Mouse (Mus musculus) megakaryocyte, embryonic 14.5 days (primary cell): ENCODE results near the gene Cabp1. TPM values are rescaled to one million over a fixed set of nuclear protein-coding genes. Genes with fewer than 3 reads are reported as not detected.

Experiments used
- H3K27me3 ChIP-seq: replicated peaks from 2 replicates; pipeline ENCODE3; 2012; ENCODE audit warnings: inconsistent platforms
- H3K36me3 ChIP-seq: replicated peaks from 2 replicates; pipeline ENCODE3; 2012; ENCODE audit warnings: low read length, inconsistent platforms, mixed read lengths
- H3K4me1 ChIP-seq: 2 replicates; pipeline ENCODE4 v1.6.1; 2012; ENCODE audit warnings: inconsistent platforms
- H3K4me3 ChIP-seq: replicated peaks from 2 replicates; pipeline ENCODE3; 2012; ENCODE audit warnings: moderate library complexity, mild to moderate bottlenecking, inconsistent platforms
- H3K9me3 ChIP-seq: 2 replicates; pipeline ENCODE4 v1.6.1; 2012; ENCODE audit warnings: inconsistent platforms
- FLI1 ChIP-seq: IDR thresholded peaks from 2 replicates; pipeline ENCODE4 v1.6.1; 2012; ENCODE audit warnings: low read length, inconsistent platforms, mixed read lengths
- GATA1 ChIP-seq: IDR thresholded peaks from 3 replicates; pipeline ENCODE4 v1.6.1; 2012; ENCODE audit warnings: mixed read lengths, low read length, inconsistent platforms, borderline replicate concordance
- polyA plus RNA-seq: library from polyadenylated mRNA; stranded (reverse); fragments of >175 nt; gene quantifications from 2 replicates; pipeline ENCODE4 v1.2.3, GENCODE M21; 2012; ENCODE audit warnings: low replicate concordance; ENCODE audit not compliant: insufficient read depth

Cabp1 gene
- polyA plus RNA-seq, 1 experiment, result 1.7 TPM

DNA sequence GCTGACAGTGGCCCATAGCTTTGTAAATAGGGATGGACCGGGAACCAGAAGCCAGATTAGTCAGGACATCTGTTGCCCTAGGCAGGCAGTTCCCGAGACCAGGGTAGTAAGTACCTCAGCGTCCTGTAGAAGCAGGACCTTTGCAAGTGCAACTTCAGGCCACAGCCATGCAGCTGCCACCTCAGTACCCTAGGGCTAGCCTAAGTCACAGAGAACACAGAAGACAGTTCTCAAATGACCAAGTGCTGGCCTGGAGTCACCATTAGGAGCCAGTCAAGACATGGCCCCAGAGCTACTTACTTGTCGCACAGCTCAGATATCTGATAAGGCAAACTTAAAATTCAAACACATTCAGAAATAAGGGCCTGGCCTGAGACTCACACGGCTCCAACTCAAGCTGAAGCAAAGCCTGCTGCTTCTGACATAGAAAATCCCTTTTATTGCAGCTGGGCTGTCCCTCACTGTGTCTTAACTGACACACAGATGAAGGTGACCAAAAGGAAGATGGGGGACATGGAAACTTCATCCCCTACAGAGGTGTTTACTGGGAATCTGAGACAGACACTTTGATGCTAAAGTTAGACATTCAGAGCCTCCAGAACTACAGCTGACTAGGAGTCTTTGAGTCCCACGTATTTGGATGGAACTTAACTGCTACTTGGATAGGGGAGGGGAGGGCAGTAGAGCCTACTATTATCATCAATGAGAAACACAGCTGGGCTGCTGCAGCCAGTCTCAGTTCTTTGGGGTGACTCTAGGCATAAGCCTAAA is 48.0 kb downstream of the Cabp1 start:
- TF ChIP-seq FLI1, result no peak
- TF ChIP-seq GATA1, result no peak
- H3K36me3 ChIP-seq, result peaks cover 95% of the 10 kb centered on the region
- no peak overlapping the region for H3K4me3 ChIP-seq
- peaks cover 12% of the 10 kb centered on the region for H3K9me3 ChIP-seq
- peaks cover 36% of the 10 kb centered on the region for H3K4me1 ChIP-seq
- H3K27me3 ChIP-seq, result no peaks in the 10 kb centered on the region

DNA sequence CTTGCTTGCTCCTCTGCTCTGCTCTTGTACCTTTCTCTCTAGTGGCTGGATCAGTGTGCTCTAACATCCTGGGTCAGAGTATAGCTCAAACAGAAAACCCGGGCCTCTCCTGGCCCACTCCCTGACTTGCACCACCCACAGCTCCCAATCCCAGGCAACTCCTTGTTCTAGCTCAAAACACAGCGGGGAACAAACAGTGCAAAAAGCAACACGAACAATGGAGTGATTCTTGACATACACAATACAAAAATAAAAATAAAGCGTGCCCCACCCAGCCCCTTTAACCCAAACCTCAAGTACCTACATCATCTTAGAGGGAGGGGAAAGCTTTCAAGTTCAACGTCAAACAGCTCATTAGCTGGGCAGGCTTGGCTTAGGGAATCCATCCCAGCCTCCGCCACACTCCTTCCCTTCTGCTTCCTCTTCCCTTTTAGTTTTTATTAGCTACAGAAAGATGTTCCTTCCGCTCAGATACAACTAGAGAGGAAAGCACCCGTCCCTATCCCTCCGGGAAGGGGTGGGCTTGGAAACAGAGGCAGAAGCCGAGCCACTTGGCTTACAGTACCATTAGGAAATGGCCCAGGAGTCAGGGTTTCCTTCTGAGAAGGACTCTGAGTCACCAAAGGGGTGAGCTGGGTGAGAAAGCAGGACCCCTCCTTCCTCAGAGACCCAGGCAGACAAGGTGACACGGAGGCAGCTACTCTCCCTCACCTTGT is 48.8 kb downstream of the Cabp1 start:
- Histone ChIP-seq H3K4me3 (no peak overlapping the region), H3K36me3 (peaks cover 88% of the 10 kb centered on the region), H3K27me3 (no peaks in the 10 kb centered on the region), H3K4me1 (peaks cover 28% of the 10 kb centered on the region), H3K9me3 (peaks cover 11% of the 10 kb centered on the region)
- TF ChIP-seq FLI1 (no peak), GATA1 (no peak)

DNA sequence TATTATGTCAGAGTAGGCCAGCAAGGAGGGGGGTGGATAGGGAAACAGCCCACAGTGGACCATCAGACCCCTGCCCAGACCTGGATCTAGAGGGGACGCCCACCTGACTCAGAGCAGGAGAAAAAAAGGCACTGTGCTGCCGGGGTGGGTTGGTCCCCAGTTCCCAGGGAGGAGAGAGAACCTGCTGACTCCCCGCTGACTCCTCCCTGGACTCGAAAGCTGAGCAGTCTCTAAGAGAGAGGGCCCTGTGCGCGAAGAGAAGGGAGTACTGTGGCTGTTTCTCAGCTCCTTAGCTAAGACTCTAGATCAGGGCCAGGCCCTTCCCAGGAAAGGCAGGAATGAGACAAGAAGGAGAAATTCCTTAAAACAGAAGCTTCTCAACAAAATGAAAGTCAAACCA is 49.7 kb downstream of the Cabp1 start:
- H3K36me3 ChIP-seq, result peaks cover 78% of the 10 kb centered on the region
- H3K27me3 ChIP-seq, result no peaks in the 10 kb centered on the region
- peaks cover 22% of the 10 kb centered on the region for H3K4me1 ChIP-seq
- H3K4me3 ChIP-seq, result no peak overlapping the region
- TF ChIP-seq FLI1 (no peak), GATA1 (no peak)
- H3K9me3 ChIP-seq, result peaks cover 3% of the 10 kb centered on the region; the same call in 1 of the 2 replicates

DNA sequence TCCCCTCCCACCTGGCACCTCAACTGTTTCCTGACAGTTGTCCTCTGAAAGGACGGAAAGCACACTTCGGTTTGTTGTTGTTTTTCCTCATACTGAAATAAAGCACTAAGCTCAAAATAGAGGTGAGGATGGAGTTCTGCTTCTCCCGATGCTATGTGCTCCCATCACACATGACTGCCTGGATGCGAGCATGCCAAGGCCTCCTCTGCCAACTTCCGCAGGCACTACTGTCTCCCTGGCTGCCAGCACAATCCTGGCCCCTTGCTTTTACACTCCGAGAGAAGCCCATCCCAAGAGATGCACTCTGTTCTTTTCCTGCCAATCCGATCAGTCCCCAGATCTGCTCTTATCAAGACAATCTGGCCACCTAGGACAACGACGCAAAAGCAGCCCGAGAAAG is 50.6 kb downstream of the Cabp1 start:
- no peak for TF ChIP-seq FLI1
- TF ChIP-seq GATA1, result no peak
- Histone ChIP-seq H3K4me3 (no peak overlapping the region), H3K9me3 (no peaks in the 10 kb centered on the region), H3K27me3 (no peaks in the 10 kb centered on the region), H3K36me3 (peaks cover 70% of the 10 kb centered on the region), H3K4me1 (peaks cover 22% of the 10 kb centered on the region)

DNA sequence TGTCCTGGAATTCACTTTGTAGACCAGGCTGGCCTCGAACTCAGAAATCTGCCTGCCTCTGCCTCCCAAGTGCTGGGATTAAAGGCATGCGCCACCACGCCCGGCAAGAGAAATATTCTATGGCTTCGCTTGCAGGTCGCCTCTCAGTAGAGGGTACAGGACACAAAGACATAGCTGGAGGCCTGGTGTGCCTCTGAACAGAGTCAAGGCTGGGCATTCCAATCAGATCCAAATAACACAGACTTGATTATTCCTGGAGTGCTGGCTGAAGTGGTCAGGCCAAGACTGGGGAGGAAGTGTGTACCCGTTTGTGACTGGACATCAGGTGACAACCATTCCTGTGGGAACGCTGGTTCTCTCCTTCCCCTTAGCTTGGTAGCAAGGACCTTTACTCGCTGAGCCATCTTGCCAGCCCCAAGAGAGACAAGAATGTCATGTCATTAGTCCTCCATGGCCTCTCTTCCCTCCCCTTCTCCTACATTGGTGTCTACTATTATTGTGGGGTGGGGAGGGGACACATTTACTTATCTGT is 51.9 kb downstream of the Cabp1 start:
- H3K9me3 ChIP-seq, result no peaks in the 10 kb centered on the region
- H3K4me3 ChIP-seq, result peak overlapping the region; percentile 23
- H3K36me3 ChIP-seq, result peaks cover 57% of the 10 kb centered on the region
- TF ChIP-seq GATA1 (no peak), FLI1 (no peak)
- peaks cover 24% of the 10 kb centered on the region for H3K4me1 ChIP-seq
- H3K27me3 ChIP-seq, result peaks cover 7% of the 10 kb centered on the region

DNA sequence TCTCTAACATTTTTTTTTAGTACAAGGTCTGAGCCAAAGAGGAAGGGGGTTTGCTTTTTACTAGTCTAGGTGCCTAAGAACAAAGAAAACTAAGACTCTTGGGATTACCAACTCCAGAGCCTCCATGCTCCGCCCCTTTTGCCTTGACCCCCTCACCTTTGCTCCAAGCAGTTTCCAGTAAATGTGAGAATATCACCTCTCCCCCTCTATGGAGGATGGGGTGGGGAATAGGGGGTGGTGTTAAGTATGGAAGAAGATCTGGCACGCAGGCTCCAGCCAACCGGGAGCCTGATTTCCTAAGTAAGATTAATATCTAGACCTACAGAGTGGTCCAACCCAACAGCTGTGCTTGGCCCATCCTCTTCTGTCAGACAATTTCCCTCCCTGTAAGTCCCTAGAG is 53.5 kb downstream of the Cabp1 start:
- H3K27me3 ChIP-seq, result peaks cover 12% of the 10 kb centered on the region
- H3K36me3 ChIP-seq, result peaks cover 42% of the 10 kb centered on the region
- peaks cover 3% of the 10 kb centered on the region; the same call in 1 of the 2 replicates for H3K9me3 ChIP-seq
- TF ChIP-seq GATA1, result no peak
- no peak for TF ChIP-seq FLI1
- H3K4me1 ChIP-seq, result peaks cover 18% of the 10 kb centered on the region
- H3K4me3 ChIP-seq, result no peak overlapping the region

DNA sequence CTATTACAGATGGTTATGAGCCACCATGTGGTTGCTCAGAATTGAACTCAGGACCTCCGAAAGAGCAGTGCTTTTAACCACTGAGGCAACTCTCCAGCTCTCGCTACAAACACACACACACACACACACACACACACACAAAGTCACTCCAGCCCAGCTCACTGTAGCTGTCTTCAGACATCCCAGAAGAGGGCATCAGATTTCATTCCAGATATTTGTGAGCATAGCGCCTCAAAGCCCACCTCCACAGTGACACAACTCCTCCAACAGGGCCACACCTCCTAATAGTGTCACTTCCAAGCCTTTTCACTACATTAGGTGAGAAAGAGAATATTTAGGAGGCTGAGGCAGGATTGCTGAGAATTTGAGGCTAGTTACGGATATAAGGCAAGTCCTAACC is 55.1 kb downstream of the Cabp1 start:
- Histone ChIP-seq H3K9me3 (peaks cover 3% of the 10 kb centered on the region; the same call in 1 of the 2 replicates), H3K27me3 (peaks cover 12% of the 10 kb centered on the region), H3K36me3 (peaks cover 26% of the 10 kb centered on the region), H3K4me3 (no peak overlapping the region), H3K4me1 (peaks cover 19% of the 10 kb centered on the region)
- TF ChIP-seq FLI1 (no peak), GATA1 (no peak)

DNA sequence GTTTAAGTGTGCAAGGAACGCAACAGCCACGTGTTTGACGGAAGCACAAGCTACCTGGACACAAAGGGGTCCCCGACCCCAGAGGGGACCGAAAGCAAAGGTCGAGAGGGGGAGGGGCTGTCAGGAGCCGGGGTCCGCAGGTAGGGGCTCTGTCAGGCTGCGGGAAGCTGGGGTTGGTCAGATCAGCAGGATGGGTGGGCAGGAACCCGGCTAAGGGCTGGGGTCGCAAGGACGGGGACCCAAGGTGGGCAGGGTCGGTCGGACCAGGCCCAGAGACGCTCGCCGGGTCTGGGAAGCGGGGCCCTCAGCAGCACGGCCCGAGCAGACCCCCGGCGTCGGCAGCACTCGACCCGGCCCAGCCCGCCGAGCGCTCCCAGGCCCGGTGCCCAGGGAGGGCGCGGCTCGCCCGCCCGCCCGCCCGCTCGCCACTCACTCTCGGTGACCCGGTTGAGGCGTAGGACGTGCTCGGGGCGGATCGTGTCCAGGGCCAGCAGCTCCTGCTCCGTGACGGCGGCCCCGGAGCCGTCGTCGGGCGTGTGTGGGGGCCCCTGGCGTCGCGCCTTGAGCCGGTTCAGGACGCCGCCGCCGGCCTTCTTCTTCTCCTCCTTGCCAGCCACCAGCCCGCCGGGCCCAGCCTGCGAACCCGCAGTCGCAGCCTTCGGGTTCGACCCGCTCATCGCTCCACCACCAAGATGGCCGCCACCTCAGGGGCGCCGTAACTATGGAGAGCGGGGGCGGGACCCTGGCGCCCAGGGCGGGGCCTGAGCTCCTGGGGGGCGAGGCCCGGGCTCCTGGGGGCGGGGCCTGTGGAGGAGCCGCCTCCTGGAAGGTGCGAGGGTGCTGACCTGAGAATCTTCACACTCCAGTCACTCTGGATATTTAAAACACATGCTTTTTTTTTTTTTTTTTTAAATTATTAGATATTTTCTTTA is 59.7 kb downstream of the Cabp1 start, which contains the start of gene Unc119b:
TSS of gene Unc119b (minus strand) at position 742 of the 932 bp plus-strand sequence.
- Histone ChIP-seq H3K36me3 (peaks cover 17% of the 10 kb centered on the region), H3K4me1 (peaks cover 24% of the 10 kb centered on the region), H3K27me3 (peaks cover 12% of the 10 kb centered on the region), H3K4me3 (peak within 1 kb of the TSS; percentile 95), H3K9me3 (peaks cover 3% of the 10 kb centered on the region; the same call in 1 of the 2 replicates)
- TF ChIP-seq FLI1 (no peak), GATA1 (no peak)
